Mouse (Mus musculus): ENCODE measurements at regions not wholly inside any gene's neighbourhood (a gene's known extent, or its start where the extent isn't known, plus 50 kb on each side); places are given as distances from the start of the nearest gene placed in this dataset.

- TF ChIP-seq CTCF (IDR thresholded peaks at IDR 0.05; ENCODE audit: extremely low read depth, insufficient read length, insufficient replicate concordance, low read depth, low read length) (no peak), POLR2A (IDR thresholded peaks at IDR 0.05; ENCODE audit: low read depth, low read length) (no peak)
Measured at GRCm38 (mm10) chr4:152994206-152994605, 488.4 kb downstream of the Ajap1 start.
